1 mouse cellular context compared by ENCODE assay signal in genomic region chr16:97851741-97852319, GRCm38 (mm10).
TF ChIP-seq lines count a peak whose summit lies in the region.

TSS of gene Prdm15 (minus strand) at chr16:97851850.

TF ChIP-seq in CH12.LX, 34 proteins besides CTCF, POLR2A, EP300 and RAD21 (continued from another document):
- TF ChIP-seq POLR2AphosphoS2 (IDR thresholded peaks at IDR 0.05; ENCODE audit: low read depth, low read length), result no peak
- TF ChIP-seq USF2 (conservative IDR thresholded peaks at IDR 0.05; ENCODE audit: low read depth, low read length), result no peak
- no peak for TF ChIP-seq SMC3 (IDR thresholded peaks at IDR 0.05; ENCODE audit: low read depth, low read length)
- TF ChIP-seq ELF1 (IDR thresholded peaks at IDR 0.05; ENCODE audit: low read depth, low read length), result peak; percentile 80
- no peak for TF ChIP-seq MAFK (IDR thresholded peaks at IDR 0.05; ENCODE audit: insufficient replicate concordance, low read length)
- TF ChIP-seq PAX5 (IDR thresholded peaks at IDR 0.05; ENCODE audit: low read length), result no peak
- peak; percentile 77 for TF ChIP-seq NRF1 (IDR thresholded peaks at IDR 0.05; ENCODE audit: low read depth, low read length)
- TF ChIP-seq RCOR1 (conservative IDR thresholded peaks at IDR 0.05; ENCODE audit: low read depth, low read length), result no peak
